Mouse (Mus musculus): ENCODE measurements around the gene Slc28a1. TPM values are rescaled to one million over a fixed set of nuclear protein-coding genes. Genes with fewer than 3 reads are reported as not detected.

Gene Slc28a1
- polyA plus RNA-seq, 1 experiment from 2014 or later = 0.09 TPM

GRCm38 (mm10) chr7:81209979-81210685 is 95.5 kb downstream of the Slc28a1 start:
- H3K27ac ChIP-seq = no peak overlapping the region
- no peak overlapping the region for H3K4me3 ChIP-seq
- 39% methylated on average over 12 of the region's 12 CpGs for WGBS
- DNase-seq (ENCODE audit: low spot score) = no peak
- H3K9me3 ChIP-seq = no peaks in the 10 kb centered on the region
- H3K36me3 ChIP-seq = no peaks in the 10 kb centered on the region
- peaks cover 46% of the 10 kb centered on the region for H3K4me1 ChIP-seq
- peaks cover 36% of the 10 kb centered on the region for H3K27me3 ChIP-seq (ENCODE audit: insufficient read depth, poor library complexity, severe bottlenecking)

- peaks cover 49% of the 10 kb centered on the region for H3K27me3 ChIP-seq (ENCODE audit: insufficient read depth, poor library complexity, severe bottlenecking)
- H3K27ac ChIP-seq = peak overlapping the region; percentile 86
- peak overlapping the region; percentile 66 for H3K4me3 ChIP-seq
- no peaks in the 10 kb centered on the region for H3K36me3 ChIP-seq
- H3K9me3 ChIP-seq = no peaks in the 10 kb centered on the region
- H3K4me1 ChIP-seq = peaks cover 46% of the 10 kb centered on the region
- DNase-seq (ENCODE audit: low spot score) = no peak
- 3% methylated on average over 8 of the region's 8 CpGs for WGBS
Measured at GRCm38 (mm10) chr7:81211760-81212159, 97.2 kb downstream of the Slc28a1 start.

GRCm38 (mm10) chr7:81212261-81212681 is 97.7 kb downstream of the Slc28a1 start:
- Histone ChIP-seq H3K36me3 (no peaks in the 10 kb centered on the region), H3K27me3 (ENCODE audit: insufficient read depth, poor library complexity, severe bottlenecking) (peaks cover 49% of the 10 kb centered on the region), H3K9me3 (no peaks in the 10 kb centered on the region), H3K27ac (peak overlapping the region; percentile 86), H3K4me3 (peak overlapping the region; percentile 66), H3K4me1 (peaks cover 46% of the 10 kb centered on the region)
- DNase-seq (ENCODE audit: low spot score) = peak; percentile 92
- 0% methylated on average over 22 of the region's 22 CpGs for WGBS

DNA sequence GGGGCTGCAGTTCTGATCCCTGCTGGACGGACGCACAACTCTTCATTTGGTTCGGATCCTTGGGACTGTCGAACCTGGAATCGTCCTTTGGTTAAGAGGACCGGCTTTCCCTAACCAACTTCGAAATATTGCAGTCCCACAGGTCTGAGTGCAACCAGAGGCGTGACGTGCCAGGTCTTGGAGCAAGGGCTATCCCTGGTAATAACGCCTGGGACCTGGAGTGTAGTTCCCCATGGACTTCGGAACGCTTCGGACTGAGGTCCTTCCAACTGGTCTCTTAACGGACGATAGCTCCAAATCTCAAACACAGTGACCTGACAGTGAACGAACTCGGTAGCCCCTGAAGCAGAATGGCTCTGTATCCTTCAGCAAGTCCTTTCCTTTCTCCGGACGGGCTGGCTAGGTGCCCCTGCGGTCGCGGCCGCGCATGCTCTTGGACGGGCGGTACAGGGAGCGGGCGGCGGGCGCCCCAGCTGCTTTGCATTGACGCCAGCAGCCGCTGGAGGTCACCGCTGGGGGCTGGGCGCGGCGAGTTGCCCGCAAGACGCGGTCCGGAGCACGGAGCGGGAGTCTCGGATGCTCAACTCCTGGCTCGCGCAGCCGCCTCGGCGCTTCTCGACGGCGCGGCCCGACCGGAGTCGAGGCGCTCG is 98.2 kb downstream of the Slc28a1 start:
- Histone ChIP-seq H3K4me1 (peaks cover 46% of the 10 kb centered on the region), H3K9me3 (no peaks in the 10 kb centered on the region), H3K4me3 (peak overlapping the region; percentile 66), H3K27ac (peak overlapping the region; percentile 86), H3K36me3 (no peaks in the 10 kb centered on the region), H3K27me3 (ENCODE audit: insufficient read depth, poor library complexity, severe bottlenecking) (peaks cover 51% of the 10 kb centered on the region)
- peak; percentile 95 for DNase-seq (ENCODE audit: low spot score)
- WGBS = under 1% methylated on average over 57 of the region's 57 CpGs

- DNase-seq (ENCODE audit: low spot score) = no peak
- Histone ChIP-seq H3K4me3 (peak within 1 kb of the TSS; percentile 66), H3K36me3 (no peaks in the 10 kb centered on the region), H3K9me3 (no peaks in the 10 kb centered on the region), H3K27ac (peak within 1 kb of the TSS; percentile 86), H3K27me3 (ENCODE audit: insufficient read depth, poor library complexity, severe bottlenecking) (peaks cover 52% of the 10 kb centered on the region), H3K4me1 (peaks cover 46% of the 10 kb centered on the region)
- WGBS = 1% methylated on average over 122 of the region's 128 CpGs
Measured at GRCm38 (mm10) chr7:81213347-81214152, 99.0 kb downstream of the Slc28a1 start, which contains the start of gene Pde8a. Pde8a (plus strand) TSS chr7:81213596.

GRCm38 (mm10) chr7:81214153-81214907 is 99.7 kb downstream of the Slc28a1 start:
- WGBS = 4% methylated on average over 37 of the region's 40 CpGs
- Histone ChIP-seq H3K36me3 (no peaks in the 10 kb centered on the region), H3K4me3 (peak overlapping the region; percentile 66), H3K4me1 (peaks cover 40% of the 10 kb centered on the region), H3K27me3 (ENCODE audit: insufficient read depth, poor library complexity, severe bottlenecking) (peaks cover 52% of the 10 kb centered on the region), H3K27ac (peak overlapping the region; percentile 86), H3K9me3 (no peaks in the 10 kb centered on the region)
- DNase-seq (ENCODE audit: low spot score) = no peak

- whole genome bisulfite sequencing = 86% methylated on average over 1 of the region's 1 CpGs
- DNase-seq (ENCODE audit: low spot score) = no peak
Measured at GRCm38 (mm10) chr7:81215950-81216349, 101.4 kb downstream of the Slc28a1 start.

GRCm38 (mm10) chr7:81219321-81219720 is 104.7 kb downstream of the Slc28a1 start:
- peak; percentile 63 for DNase-seq (ENCODE audit: low spot score)
- H3K27me3 ChIP-seq (ENCODE audit: insufficient read depth, poor library complexity, severe bottlenecking) = peaks cover 24% of the 10 kb centered on the region
- no peak overlapping the region for H3K4me3 ChIP-seq
- no peaks in the 10 kb centered on the region for H3K9me3 ChIP-seq
- H3K4me1 ChIP-seq = 0 out of 2 replicates have a peak, but pooled peaks cover under 1% of the 10 kb centered on the region
- no peak overlapping the region for H3K27ac ChIP-seq
- no peaks in the 10 kb centered on the region for H3K36me3 ChIP-seq
- 57% methylated on average over 7 of the region's 7 CpGs for WGBS

More at GRCm38 (mm10) chr7:81215950-81216349, 101.4 kb downstream of the Slc28a1 start:
- H3K9me3 ChIP-seq = no peaks in the 10 kb centered on the region
- no peaks in the 10 kb centered on the region for H3K36me3 ChIP-seq
- peaks cover 46% of the 10 kb centered on the region for H3K27me3 ChIP-seq (ENCODE audit: insufficient read depth, poor library complexity, severe bottlenecking)
- H3K27ac ChIP-seq = no peak overlapping the region
- H3K4me3 ChIP-seq = no peak overlapping the region
- H3K4me1 ChIP-seq = peaks cover 30% of the 10 kb centered on the region

Other genes starting within 250 kb of the Slc28a1 start
- gene Wdr73, start 213.5 kb upstream of the Slc28a1 start, polyA plus RNA-seq (2016; fragmentation: Nextera tagmentation; extraction: Ambion mirVana) = 27.1 and 39.6 TPM in 2 replicates
- 4.9 and 6.5 TPM in 2 replicates for gene Nmb, start 209.7 kb upstream of the Slc28a1 start, polyA plus RNA-seq (2016; fragmentation: Nextera tagmentation; extraction: Ambion mirVana)
- 167 and 206 TPM in 2 replicates for gene Sec11a, start 167.0 kb upstream of the Slc28a1 start, polyA plus RNA-seq (2016; fragmentation: Nextera tagmentation; extraction: Ambion mirVana)
- 14.8 and 15.1 TPM in 2 replicates for gene Zfp592, start 121.1 kb upstream of the Slc28a1 start, polyA plus RNA-seq (2016; fragmentation: Nextera tagmentation; extraction: Ambion mirVana)
- 15.1 and 31.8 TPM in 2 replicates for gene Alpk3, start 57.2 kb upstream of the Slc28a1 start, polyA plus RNA-seq (2016; fragmentation: Nextera tagmentation; extraction: Ambion mirVana)
- 1.9 and 2.3 TPM in 2 replicates for gene Pde8a, start 98.8 kb downstream of the Slc28a1 start, polyA plus RNA-seq (2016; fragmentation: Nextera tagmentation; extraction: Ambion mirVana)
- 906 and 1,028 TPM in 2 replicates for gene Rps17, start 230.5 kb downstream of the Slc28a1 start, polyA plus RNA-seq (2016; fragmentation: Nextera tagmentation; extraction: Ambion mirVana)

Measured in heart, embryonic 10.5 days (tissue).